ENCODE assay signal across 11 mouse cellular contexts in genomic region chrX:12312534-12312933, GRCm38 (mm10).
DNase-seq lines count a peak whose midpoint lies in the region; ATAC-seq lines count a peak whose summit lies in the region.
"Had no signal": no experiment of that assay in that cellular context is flagged by ENCODE, and none has a peak within 500 bp of the region (broad histone marks: within the 10 kb centered on the region; RNA-seq: fewer than 3 reads in every experiment).

No protein-coding gene starts in this region.

- H3K4me2 ChIP-seq in kidney, embryonic 15.5 days = no peak overlapping the region
- H3K4me2 ChIP-seq in liver, embryonic 16.5 days (ENCODE audit: low read depth, low read length) = peak overlapping the region; percentile 42; the same call in 1 of the 2 replicates
- H3K4me2 ChIP-seq in stomach, embryonic 16.5 days (ENCODE audit: low read depth, low read length) = no peak overlapping the region
- H3K4me2 ChIP-seq: neural tube, embryonic 13.5 days had no signal

- H3K9ac ChIP-seq in kidney, embryonic 15.5 days = no peak overlapping the region
- no peak overlapping the region for H3K9ac ChIP-seq in liver, embryonic 16.5 days (ENCODE audit: low read depth, low read length)
- no peak overlapping the region for H3K9ac ChIP-seq in stomach, embryonic 16.5 days (ENCODE audit: low read length)
- H3K9ac ChIP-seq: forebrain, postnatal 0 days; neural tube, embryonic 13.5 days had no signal

- WGBS in kidney, embryonic 15.5 days = 78% methylated on average over 5 of the region's 5 CpGs
- 27% methylated on average over 5 of the region's 5 CpGs for WGBS in liver, embryonic 16.5 days (ENCODE audit: insufficient replicate concordance)
- WGBS in stomach, embryonic 16.5 days = 45% methylated on average over 5 of the region's 5 CpGs

- no peaks in the 10 kb centered on the region for H3K9me3 ChIP-seq in kidney, embryonic 15.5 days (replicated peaks)
- no peaks in the 10 kb centered on the region for H3K9me3 ChIP-seq in erythroblast, embryonic 14.5 days (ENCODE audit: control insufficient read depth, low read length)
- H3K9me3 ChIP-seq in liver, embryonic 16.5 days (replicated peaks; ENCODE audit: control insufficient read depth, low read length) = no peaks in the 10 kb centered on the region
- no peaks in the 10 kb centered on the region for H3K9me3 ChIP-seq in stomach, embryonic 16.5 days (replicated peaks; ENCODE audit: control insufficient read depth, low read length)
- H3K9me3 ChIP-seq: megakaryocyte, embryonic 14.5 days; neural tube, embryonic 13.5 days had no signal

- peak; percentile 46 for ATAC-seq in kidney, embryonic 15.5 days (replicated peaks; ENCODE audit: low FRiP score)
- peak; percentile 91 for ATAC-seq in liver, embryonic 16.5 days (ENCODE audit: low read depth)
- ATAC-seq in stomach, embryonic 16.5 days (ENCODE audit: insufficient read depth, low FRiP score) = peak; percentile 47; the same call in 1 of the 2 replicates
- ATAC-seq in frontal cortex, adult (ENCODE audit: low TSS enrichment) = no peak
- ATAC-seq: forebrain, postnatal 0 days had no signal

- H3K4me1 ChIP-seq in kidney, embryonic 15.5 days = no peaks in the 10 kb centered on the region
- H3K4me1 ChIP-seq in erythroblast, embryonic 14.5 days (ENCODE audit: control insufficient read depth) = peaks cover 50% of the 10 kb centered on the region
- H3K4me1 ChIP-seq in liver, embryonic 16.5 days (ENCODE audit: control insufficient read depth, low read depth, low read length) = peaks cover 6% of the 10 kb centered on the region
- no peaks in the 10 kb centered on the region for H3K4me1 ChIP-seq in stomach, embryonic 16.5 days (ENCODE audit: control insufficient read depth, insufficient read depth, low read length)
- H3K4me1 ChIP-seq: megakaryocyte, embryonic 14.5 days; neural tube, embryonic 13.5 days had no signal

- DNase-seq in kidney, adult 8-10 months = no peak
- no peak for DNase-seq in gastrocnemius, postnatal 25 days
- no peak for DNase-seq in right cerebral cortex, adult 2 months (ENCODE audit: low spot score in 2 of 2)
- DNase-seq: forebrain, postnatal 0 days had no signal

- H3K27ac ChIP-seq in kidney, embryonic 15.5 days = no peak overlapping the region
- peak overlapping the region; percentile 78 for H3K27ac ChIP-seq in liver, embryonic 16.5 days (ENCODE audit: low read length)
- no peak overlapping the region for H3K27ac ChIP-seq in stomach, embryonic 16.5 days (ENCODE audit: low read length)
- H3K27ac ChIP-seq: neural tube, embryonic 13.5 days had no signal

- H3K36me3 ChIP-seq in kidney, embryonic 15.5 days = no peaks in the 10 kb centered on the region
- H3K36me3 ChIP-seq in erythroblast, embryonic 14.5 days (ENCODE audit: control insufficient read depth) = no peaks in the 10 kb centered on the region
- no peaks in the 10 kb centered on the region for H3K36me3 ChIP-seq in liver, embryonic 16.5 days (ENCODE audit: control insufficient read depth, insufficient read depth)
- no peaks in the 10 kb centered on the region for H3K36me3 ChIP-seq in stomach, embryonic 16.5 days (ENCODE audit: control insufficient read depth, insufficient read depth, low read length)
- H3K36me3 ChIP-seq: neural tube, embryonic 13.5 days had no signal

- no peak overlapping the region for H3K4me3 ChIP-seq in kidney, embryonic 15.5 days (replicated peaks)
- H3K4me3 ChIP-seq in erythroblast, embryonic 14.5 days (replicated peaks) = peak overlapping the region; percentile 18
- H3K4me3 ChIP-seq in liver, embryonic 16.5 days (ENCODE audit: low read depth, low read length) = no peak overlapping the region
- no peak overlapping the region for H3K4me3 ChIP-seq in stomach, embryonic 16.5 days (replicated peaks; ENCODE audit: low read length)
- H3K4me3 ChIP-seq: megakaryocyte, embryonic 14.5 days; neural tube, embryonic 13.5 days had no signal

- peaks cover 7% of the 10 kb centered on the region; the same call in 1 of the 2 replicates for H3K27me3 ChIP-seq in kidney, embryonic 15.5 days
- no peaks in the 10 kb centered on the region for H3K27me3 ChIP-seq in erythroblast, embryonic 14.5 days (ENCODE audit: control insufficient read depth)
- no peaks in the 10 kb centered on the region; the same call in 1 of the 2 replicates for H3K27me3 ChIP-seq in liver, embryonic 16.5 days (ENCODE audit: control insufficient read depth, insufficient read depth, low read depth, low read length)
- peaks cover 4% of the 10 kb centered on the region; the same call in 1 of the 2 replicates for H3K27me3 ChIP-seq in stomach, embryonic 16.5 days (ENCODE audit: control insufficient read depth, insufficient read depth, low read length)
- H3K27me3 ChIP-seq: neural tube, embryonic 13.5 days had no signal
